Mouse (Mus musculus): ENCODE measurements around the gene Tacc2. TPM values are rescaled to one million over a fixed set of nuclear protein-coding genes. Genes with fewer than 3 reads are reported as not detected.
"Not testable (repeated sequence)": the region's sequence is repeated elsewhere in the genome, so short reads cannot be mapped to it uniquely, and the experiment has no call there.

Tacc2 gene
- polyA plus RNA-seq, 1 experiment from 2014 or later, result 43.2 TPM

GRCm38 (mm10) chr7:130596079-130596855, 19.0 kb downstream of the Tacc2 start:
- ATAC-seq (replicated peaks; ENCODE audit: insufficient number of reproducible peaks, insufficient read depth, low FRiP score, low read depth); H3K9ac ChIP-seq; H3K9me3 ChIP-seq (replicated peaks); H3K4me2 ChIP-seq; H3K36me3 ChIP-seq; H3K27me3 ChIP-seq; H3K4me3 ChIP-seq; H3K27ac ChIP-seq; H3K4me1 ChIP-seq (replicated peaks): not testable (repeated sequence)
- WGBS, result 50% methylated on average over 9 of the region's 19 CpGs

GRCm38 (mm10) chr7:130597546-130597945, 20.3 kb downstream of the Tacc2 start:
- H3K4me1 ChIP-seq (replicated peaks), result no peaks in the 10 kb centered on the region; the same call in 1 of the 2 replicates
- H3K9ac ChIP-seq, result no peak overlapping the region
- no peaks in the 10 kb centered on the region for H3K9me3 ChIP-seq (replicated peaks)
- H3K36me3 ChIP-seq, result no peaks in the 10 kb centered on the region
- H3K4me2 ChIP-seq, result no peak overlapping the region
- 55% methylated on average over 6 of the region's 6 CpGs for WGBS
- no peak overlapping the region for H3K4me3 ChIP-seq
- ATAC-seq (replicated peaks; ENCODE audit: insufficient number of reproducible peaks, insufficient read depth, low FRiP score, low read depth), result no peak
- H3K27ac ChIP-seq, result no peak overlapping the region
- no peaks in the 10 kb centered on the region for H3K27me3 ChIP-seq

GRCm38 (mm10) chr7:130600074-130600473, 22.8 kb downstream of the Tacc2 start:
- H3K4me1 ChIP-seq (replicated peaks), result no peaks in the 10 kb centered on the region; the same call in 1 of the 2 replicates
- no peak overlapping the region for H3K4me2 ChIP-seq
- 65% methylated on average over 3 of the region's 3 CpGs for WGBS
- no peak overlapping the region for H3K9ac ChIP-seq
- no peaks in the 10 kb centered on the region for H3K27me3 ChIP-seq
- no peaks in the 10 kb centered on the region for H3K36me3 ChIP-seq
- no peak for ATAC-seq (replicated peaks; ENCODE audit: insufficient number of reproducible peaks, insufficient read depth, low FRiP score, low read depth)
- H3K27ac ChIP-seq, result no peak overlapping the region
- no peak overlapping the region for H3K4me3 ChIP-seq
- no peaks in the 10 kb centered on the region for H3K9me3 ChIP-seq (replicated peaks)

GRCm38 (mm10) chr7:130600546-130600945, 23.3 kb downstream of the Tacc2 start:
- 79% methylated on average over 2 of the region's 2 CpGs for WGBS
- ATAC-seq (replicated peaks; ENCODE audit: insufficient number of reproducible peaks, insufficient read depth, low FRiP score, low read depth), result no peak
- no peaks in the 10 kb centered on the region for H3K9me3 ChIP-seq (replicated peaks)
- H3K27ac ChIP-seq, result no peak overlapping the region
- no peak overlapping the region for H3K4me3 ChIP-seq
- H3K4me1 ChIP-seq (replicated peaks), result no peaks in the 10 kb centered on the region; the same call in 1 of the 2 replicates
- no peaks in the 10 kb centered on the region for H3K36me3 ChIP-seq
- no peak overlapping the region for H3K4me2 ChIP-seq
- no peaks in the 10 kb centered on the region for H3K27me3 ChIP-seq
- H3K9ac ChIP-seq, result no peak overlapping the region

- Histone ChIP-seq H3K4me2 (no peak overlapping the region), H3K4me3 (no peak overlapping the region), H3K27me3 (no peaks in the 10 kb centered on the region), H3K9me3 (replicated peaks) (no peaks in the 10 kb centered on the region), H3K9ac (no peak overlapping the region), H3K36me3 (no peaks in the 10 kb centered on the region), H3K27ac (no peak overlapping the region), H3K4me1 (replicated peaks) (no peaks in the 10 kb centered on the region)
- ATAC-seq (replicated peaks; ENCODE audit: insufficient number of reproducible peaks, insufficient read depth, low FRiP score, low read depth), result no peak
- WGBS, result 66% methylated on average over 1 of the region's 1 CpGs
Measured at GRCm38 (mm10) chr7:130602804-130603203, 25.6 kb downstream of the Tacc2 start.

- Histone ChIP-seq H3K9me3 (replicated peaks) (no peaks in the 10 kb centered on the region), H3K27me3 (no peaks in the 10 kb centered on the region), H3K4me2 (no peak overlapping the region), H3K4me3 (no peak overlapping the region), H3K9ac (no peak overlapping the region), H3K4me1 (replicated peaks) (no peaks in the 10 kb centered on the region), H3K27ac (no peak overlapping the region), H3K36me3 (no peaks in the 10 kb centered on the region)
- ATAC-seq (replicated peaks; ENCODE audit: insufficient number of reproducible peaks, insufficient read depth, low FRiP score, low read depth), result no peak
- WGBS, result 68% methylated on average over 5 of the region's 5 CpGs
Measured at GRCm38 (mm10) chr7:130603556-130603955, 26.3 kb downstream of the Tacc2 start.

- Histone ChIP-seq H3K9ac (no peak overlapping the region), H3K27me3 (no peaks in the 10 kb centered on the region), H3K36me3 (no peaks in the 10 kb centered on the region), H3K27ac (no peak overlapping the region), H3K4me1 (replicated peaks) (no peaks in the 10 kb centered on the region), H3K4me3 (no peak overlapping the region), H3K4me2 (no peak overlapping the region), H3K9me3 (replicated peaks) (no peaks in the 10 kb centered on the region)
- 58% methylated on average over 2 of the region's 2 CpGs for WGBS
- no peak for ATAC-seq (replicated peaks; ENCODE audit: insufficient number of reproducible peaks, insufficient read depth, low FRiP score, low read depth)
Measured at GRCm38 (mm10) chr7:130604390-130604789, 27.2 kb downstream of the Tacc2 start.

- Histone ChIP-seq H3K27me3 (no peaks in the 10 kb centered on the region), H3K4me3 (no peak overlapping the region), H3K4me2 (no peak overlapping the region), H3K9me3 (replicated peaks) (no peaks in the 10 kb centered on the region), H3K27ac (no peak overlapping the region), H3K4me1 (replicated peaks) (no peaks in the 10 kb centered on the region), H3K36me3 (no peaks in the 10 kb centered on the region), H3K9ac (no peak overlapping the region)
- ATAC-seq (replicated peaks; ENCODE audit: insufficient number of reproducible peaks, insufficient read depth, low FRiP score, low read depth), result no peak
- 16% methylated on average over 6 of the region's 6 CpGs for WGBS
Measured at GRCm38 (mm10) chr7:130605111-130605510, 27.9 kb downstream of the Tacc2 start.

GRCm38 (mm10) chr7:130606958-130607357, 29.7 kb downstream of the Tacc2 start:
- Histone ChIP-seq H3K9ac (no peak overlapping the region), H3K4me1 (replicated peaks) (no peaks in the 10 kb centered on the region), H3K9me3 (replicated peaks) (no peaks in the 10 kb centered on the region), H3K27ac (no peak overlapping the region), H3K4me2 (no peak overlapping the region), H3K27me3 (no peaks in the 10 kb centered on the region), H3K36me3 (no peaks in the 10 kb centered on the region), H3K4me3 (no peak overlapping the region)
- 81% methylated on average over 4 of the region's 4 CpGs for WGBS
- no peak for ATAC-seq (replicated peaks; ENCODE audit: insufficient number of reproducible peaks, insufficient read depth, low FRiP score, low read depth)

- no peak overlapping the region for H3K4me3 ChIP-seq
- no peaks in the 10 kb centered on the region for H3K9me3 ChIP-seq (replicated peaks)
- no peaks in the 10 kb centered on the region for H3K36me3 ChIP-seq
- H3K27ac ChIP-seq, result no peak overlapping the region
- no peaks in the 10 kb centered on the region for H3K4me1 ChIP-seq (replicated peaks)
- H3K27me3 ChIP-seq, result no peaks in the 10 kb centered on the region
- WGBS, result 39% methylated on average over 4 of the region's 4 CpGs
- ATAC-seq (replicated peaks; ENCODE audit: insufficient number of reproducible peaks, insufficient read depth, low FRiP score, low read depth), result no peak
- H3K4me2 ChIP-seq, result no peak overlapping the region
- H3K9ac ChIP-seq, result no peak overlapping the region
Measured at GRCm38 (mm10) chr7:130613973-130614372, 36.7 kb downstream of the Tacc2 start.

- no peaks in the 10 kb centered on the region for H3K27me3 ChIP-seq
- H3K9me3 ChIP-seq (replicated peaks), result no peaks in the 10 kb centered on the region
- WGBS, result 91% methylated on average over 3 of the region's 3 CpGs
- H3K4me1 ChIP-seq (replicated peaks), result peaks cover 12% of the 10 kb centered on the region
- H3K9ac ChIP-seq, result no peak overlapping the region
- H3K27ac ChIP-seq, result no peak overlapping the region
- H3K36me3 ChIP-seq, result no peaks in the 10 kb centered on the region
- ATAC-seq (replicated peaks; ENCODE audit: insufficient number of reproducible peaks, insufficient read depth, low FRiP score, low read depth), result no peak
- no peak overlapping the region for H3K4me3 ChIP-seq
- no peak overlapping the region for H3K4me2 ChIP-seq
Measured at GRCm38 (mm10) chr7:130617591-130617990, 40.4 kb downstream of the Tacc2 start.

- WGBS, result 91% methylated on average over 2 of the region's 2 CpGs
Measured at GRCm38 (mm10) chr7:130621068-130621467, 43.8 kb downstream of the Tacc2 start.

More at GRCm38 (mm10) chr7:130621068-130621467, 43.8 kb downstream of the Tacc2 start:
- H3K9ac ChIP-seq, result no peak overlapping the region
- H3K4me2 ChIP-seq, result no peak overlapping the region
- ATAC-seq (replicated peaks; ENCODE audit: insufficient number of reproducible peaks, insufficient read depth, low FRiP score, low read depth), result no peak
- H3K4me3 ChIP-seq, result no peak overlapping the region
- no peaks in the 10 kb centered on the region for H3K36me3 ChIP-seq
- H3K27ac ChIP-seq, result no peak overlapping the region
- no peaks in the 10 kb centered on the region for H3K9me3 ChIP-seq (replicated peaks)
- H3K27me3 ChIP-seq, result peaks cover 5% of the 10 kb centered on the region; the same call in 1 of the 2 replicates
- peaks cover 17% of the 10 kb centered on the region for H3K4me1 ChIP-seq (replicated peaks)
